Mouse (Mus musculus) midbrain, postnatal 0 days (tissue): ENCODE data around the gene Prickle1. TPM values are rescaled to one million over a fixed set of nuclear protein-coding genes. Genes with fewer than 3 reads are reported as not detected.
A peak's percentile ranks its signal among the peaks of the same experiment; 100 is the strongest.

Experiments
- ATAC-seq: fragments of 200-750 bp; cut with Nextera tagmentation; 2 replicates; pipeline ENCODE4 v1.8.0; 2017; ENCODE audit warnings: moderate number of reproducible peaks, mild to moderate bottlenecking, moderate TSS enrichment, moderate library complexity; ENCODE audit not compliant: low FRiP score
- DNase-seq: peaks from one replicate; pipeline ENCODE4 v3.0.0-alpha.2; 2015; ENCODE audit warnings: low spot score
- H3K27ac ChIP-seq: fragments of 300-500 bp; sonication (generic); 2 replicates; pipeline ENCODE4 v1.5.1; 2014; ENCODE audit warnings: low read depth, mild to moderate bottlenecking, low read length, mixed read lengths
- H3K27me3 ChIP-seq: fragments of 300-500 bp; sonication (generic); 2 replicates; pipeline ENCODE4 v1.6.1; 2014; ENCODE audit warnings: low read length, control low read depth, mixed read lengths; ENCODE audit not compliant: insufficient read depth
- H3K36me3 ChIP-seq: fragments of 300-500 bp; sonication (generic); 2 replicates; pipeline ENCODE4 v1.6.1; 2014; ENCODE audit warnings: low read length, control low read depth, mixed read lengths; ENCODE audit not compliant: insufficient read depth
- H3K4me1 ChIP-seq: fragments of 300-500 bp; sonication (generic); 2 replicates; pipeline ENCODE4 v1.6.1; 2014; ENCODE audit warnings: mild to moderate bottlenecking, control low read depth, antibody characterized with exemption, low read length, mixed read lengths; ENCODE audit not compliant: insufficient read depth
- H3K4me2 ChIP-seq: fragments of 300-500 bp; sonication (generic); 2 replicates; pipeline ENCODE4 v1.6.1; 2014; ENCODE audit warnings: low read depth, mild to moderate bottlenecking, low read length, mixed read lengths; ENCODE audit not compliant: poor library complexity, severe bottlenecking
- H3K4me3 ChIP-seq: fragments of 300-500 bp; sonication (generic); 2 replicates; pipeline ENCODE4 v1.5.1; 2014; ENCODE audit warnings: low read depth, mild to moderate bottlenecking, low read length, moderate library complexity
- H3K9ac ChIP-seq: fragments of 300-500 bp; sonication (generic); replicated peaks from 2 replicates; pipeline ENCODE4 v1.6.1; 2014; ENCODE audit warnings: mild to moderate bottlenecking, low read length, moderate library complexity, mixed read lengths; ENCODE audit not compliant: poor library complexity, severe bottlenecking
- H3K9me3 ChIP-seq: fragments of 300-500 bp; sonication (generic); 2 replicates; pipeline ENCODE4 v1.6.1; 2016; ENCODE audit warnings: low read length, control low read depth
- CTCF ChIP-seq: IDR thresholded peaks from 2 replicates; pipeline ENCODE4 v1.5.1; 2016; ENCODE audit warnings: antibody characterized with exemption, mild to moderate bottlenecking
- WGBS: fragments of 180-500 bp; shearing (Covaris S2); extraction: QIAGEN DNeasy Blood & Tissue Kit; methylation state at CpG from one replicate; pipeline ENCODE4 v1.1.7; 2014; 5-methylcytosine and 5-hydroxymethylcytosine counted together
- polyA plus RNA-seq: library from polyadenylated mRNA; unstranded; fragments of >200 nt; fragmentation: Nextera tagmentation; extraction: Ambion mirVana; gene quantifications from 2 replicates; pipeline ENCODE4 v1.2.1, GENCODE M21; 2015
- total RNA-seq: library from RNA; depleted of rRNA; stranded (reverse); fragments of >200 nt; gene quantifications from 2 replicates; pipeline ENCODE4 v1.2.3, GENCODE M21; 2014

Prickle1 gene
- total and polyA plus RNA-seq, 2 experiments from 2014 or later: 13.7 to 16.3 TPM

- Histone ChIP-seq H3K9me3 (no peaks in the 10 kb centered on the region), H3K9ac (no peak overlapping the region), H3K27me3 (no peaks in the 10 kb centered on the region), H3K27ac (no peak overlapping the region), H3K4me1 (no peaks in the 10 kb centered on the region), H3K4me2 (no peak overlapping the region), H3K36me3 (no peaks in the 10 kb centered on the region), H3K4me3 (no peak overlapping the region)
- ATAC-seq (no peak), DNase-seq (peak; percentile 56)
- peak; percentile 47 for TF ChIP-seq CTCF
- WGBS: 39% methylated on average over 9 of the region's 9 CpGs
Observed at GRCm38 (mm10) chr15:93579899-93580298, 15.8 kb downstream of the Prickle1 start.

- no peak for TF ChIP-seq CTCF
- Histone ChIP-seq H3K9me3 (no peaks in the 10 kb centered on the region), H3K4me1 (no peaks in the 10 kb centered on the region), H3K9ac (no peak overlapping the region), H3K27me3 (no peaks in the 10 kb centered on the region), H3K36me3 (no peaks in the 10 kb centered on the region), H3K4me3 (no peak overlapping the region), H3K4me2 (no peak overlapping the region), H3K27ac (no peak overlapping the region)
- ATAC-seq (no peak), DNase-seq (no peak)
- 62% methylated on average over 9 of the region's 9 CpGs for WGBS
Observed at GRCm38 (mm10) chr15:93579100-93579499, 16.6 kb downstream of the Prickle1 start.

GRCm38 (mm10) chr15:93576361-93576760 lies 19.3 kb downstream of the Prickle1 start:
- Histone ChIP-seq H3K27me3 (no peaks in the 10 kb centered on the region), H3K9me3 (no peaks in the 10 kb centered on the region), H3K4me2 (no peak overlapping the region), H3K4me1 (no peaks in the 10 kb centered on the region), H3K27ac (no peak overlapping the region), H3K4me3 (no peak overlapping the region), H3K9ac (no peak overlapping the region), H3K36me3 (no peaks in the 10 kb centered on the region)
- no peak for TF ChIP-seq CTCF
- ATAC-seq (no peak), DNase-seq (no peak)
- WGBS: 78% methylated on average over 9 of the region's 9 CpGs

- Histone ChIP-seq H3K27ac (no peak overlapping the region), H3K9ac (no peak overlapping the region), H3K9me3 (no peaks in the 10 kb centered on the region), H3K4me3 (no peak overlapping the region), H3K36me3 (no peaks in the 10 kb centered on the region), H3K4me1 (no peaks in the 10 kb centered on the region), H3K27me3 (no peaks in the 10 kb centered on the region), H3K4me2 (no peak overlapping the region)
- DNase-seq (peak; percentile 93), ATAC-seq (0 out of 2 replicates have a peak, but pooled peaks have one; percentile 41)
- TF ChIP-seq CTCF: peak; percentile 88
- WGBS: 7% methylated on average over 5 of the region's 5 CpGs
Observed at GRCm38 (mm10) chr15:93575884-93576283, 19.8 kb downstream of the Prickle1 start.

GRCm38 (mm10) chr15:93572889-93573288 lies 22.8 kb downstream of the Prickle1 start:
- H3K4me3 ChIP-seq: no peak overlapping the region
- ATAC-seq (no peak), DNase-seq (no peak)
- H3K27ac ChIP-seq: no peak overlapping the region
- H3K4me2 ChIP-seq: no peak overlapping the region
- H3K36me3 ChIP-seq: no peaks in the 10 kb centered on the region
- no peak overlapping the region for H3K9ac ChIP-seq
- no peaks in the 10 kb centered on the region for H3K9me3 ChIP-seq
- H3K27me3 ChIP-seq: no peaks in the 10 kb centered on the region
- TF ChIP-seq CTCF: no peak
- 95% methylated on average over 10 of the region's 10 CpGs for WGBS
- no peaks in the 10 kb centered on the region for H3K4me1 ChIP-seq

- H3K27ac ChIP-seq: no peak overlapping the region
- H3K27me3 ChIP-seq: no peaks in the 10 kb centered on the region
- no peak overlapping the region for H3K9ac ChIP-seq
- no peak for TF ChIP-seq CTCF
- no peak overlapping the region for H3K4me3 ChIP-seq
- H3K4me2 ChIP-seq: no peak overlapping the region
- DNase-seq: no peak
- H3K36me3 ChIP-seq: no peaks in the 10 kb centered on the region
- no peaks in the 10 kb centered on the region for H3K9me3 ChIP-seq
- 56% methylated on average over 11 of the region's 11 CpGs for WGBS
- ATAC-seq: no peak
- no peaks in the 10 kb centered on the region for H3K4me1 ChIP-seq
Observed at GRCm38 (mm10) chr15:93570881-93571495, 24.7 kb downstream of the Prickle1 start.
